Mouse (Mus musculus) neural tube, embryonic 11.5 days (tissue): ENCODE measurements around the gene Art5. TPM values are rescaled to one million over a fixed set of nuclear protein-coding genes. Genes with fewer than 3 reads are reported as not detected.
"Not testable (repeated sequence)": the region's sequence is repeated elsewhere in the genome, so short reads cannot be mapped to it uniquely, and the experiment has no call there.

Experiments used
- ATAC-seq: fragments of 200-750 bp; cut with Nextera tagmentation; 2 replicates; pipeline ENCODE4 v1.8.0; 2017; ENCODE audit warnings: moderate number of reproducible peaks, mild to moderate bottlenecking, moderate TSS enrichment, moderate library complexity; ENCODE audit not compliant: insufficient read depth, low FRiP score, low TSS enrichment
- DNase-seq: peaks from one replicate; pipeline ENCODE4 v3.0.0-alpha.2; 2015; ENCODE audit warnings: low spot score
- H3K27ac ChIP-seq: fragments of 300-500 bp; sonication (generic); 2 replicates; pipeline ENCODE4 v1.5.1; 2014; ENCODE audit warnings: low read depth, mild to moderate bottlenecking, low read length
- H3K27me3 ChIP-seq: fragments of 300-500 bp; sonication (generic); 2 replicates; pipeline ENCODE4 v1.6.1; 2014; ENCODE audit warnings: mild to moderate bottlenecking, low read length, mixed read lengths; ENCODE audit not compliant: control insufficient read depth, insufficient read depth
- H3K36me3 ChIP-seq: fragments of 300-500 bp; sonication (generic); 2 replicates; pipeline ENCODE4 v1.6.1; 2014; ENCODE audit warnings: mild to moderate bottlenecking, low read length, moderate library complexity, mixed read lengths; ENCODE audit not compliant: control insufficient read depth, insufficient read depth
- H3K4me1 ChIP-seq: fragments of 300-500 bp; sonication (generic); 2 replicates; pipeline ENCODE4 v1.6.1; 2014; ENCODE audit warnings: low read length, mixed read lengths; ENCODE audit not compliant: control insufficient read depth, insufficient read depth
- H3K4me2 ChIP-seq: fragments of 300-500 bp; sonication (generic); 2 replicates; pipeline ENCODE4 v1.6.1; 2014; ENCODE audit warnings: low read depth, mild to moderate bottlenecking, moderate library complexity
- H3K4me3 ChIP-seq: fragments of 300-500 bp; sonication (generic); 2 replicates; pipeline ENCODE4 v1.5.1; 2014; ENCODE audit warnings: low read depth, low read length
- H3K9ac ChIP-seq: fragments of 300-500 bp; sonication (generic); 2 replicates; pipeline ENCODE4 v1.6.1; 2014; ENCODE audit warnings: mild to moderate bottlenecking, low read length
- H3K9me3 ChIP-seq: fragments of 300-500 bp; sonication (generic); 2 replicates; pipeline ENCODE4 v1.6.1; 2016; ENCODE audit warnings: low read length; ENCODE audit not compliant: control insufficient read depth
- WGBS: fragments of 180-500 bp; shearing (Covaris S2); extraction: QIAGEN DNeasy Blood & Tissue Kit; methylation state at CpG from one replicate; pipeline ENCODE4 v1.1.7; 2014; 5-methylcytosine and 5-hydroxymethylcytosine counted together
- polyA plus RNA-seq: library from polyadenylated mRNA; unstranded; fragments of >200 nt; fragmentation: Nextera tagmentation; extraction: Ambion mirVana; gene quantifications from 2 replicates; pipeline ENCODE4 v1.2.1, GENCODE M21; 2014

The Art5 gene
- polyA plus RNA-seq, 1 experiment from 2014 or later, result 3.8 TPM

DNA sequence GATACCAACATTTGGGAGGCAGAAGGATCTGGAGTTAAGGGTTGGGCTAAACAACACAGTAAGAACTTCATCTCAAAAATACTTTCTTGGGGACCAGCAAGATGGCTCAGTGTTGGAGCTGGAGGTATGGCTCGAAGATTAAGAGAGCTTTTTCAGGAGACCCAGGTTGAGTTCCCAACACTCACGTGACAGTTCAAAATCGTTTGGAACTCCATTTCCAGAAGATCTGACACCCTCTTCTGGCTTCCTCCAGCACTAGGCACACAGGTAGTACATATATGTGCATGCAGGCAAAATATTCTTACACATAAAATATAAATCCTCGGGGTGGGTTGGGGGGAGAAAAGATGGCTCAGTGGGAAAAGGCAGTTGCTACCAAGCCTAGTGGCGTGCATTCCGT is 42.9 kb downstream of the Art5 start:
- no peaks in the 10 kb centered on the region for H3K36me3 ChIP-seq
- H3K4me3 ChIP-seq, result peak overlapping the region; percentile 74
- peak overlapping the region; percentile 69 for H3K9ac ChIP-seq
- 83% methylated on average over 6 of the region's 6 CpGs for WGBS
- peaks cover 6% of the 10 kb centered on the region for H3K4me1 ChIP-seq
- no peak overlapping the region for H3K27ac ChIP-seq
- H3K9me3 ChIP-seq, result no peaks in the 10 kb centered on the region
- ATAC-seq (no peak), DNase-seq (no peak)
- H3K27me3 ChIP-seq, result no peaks in the 10 kb centered on the region
- peak overlapping the region; percentile 65 for H3K4me2 ChIP-seq

DNA sequence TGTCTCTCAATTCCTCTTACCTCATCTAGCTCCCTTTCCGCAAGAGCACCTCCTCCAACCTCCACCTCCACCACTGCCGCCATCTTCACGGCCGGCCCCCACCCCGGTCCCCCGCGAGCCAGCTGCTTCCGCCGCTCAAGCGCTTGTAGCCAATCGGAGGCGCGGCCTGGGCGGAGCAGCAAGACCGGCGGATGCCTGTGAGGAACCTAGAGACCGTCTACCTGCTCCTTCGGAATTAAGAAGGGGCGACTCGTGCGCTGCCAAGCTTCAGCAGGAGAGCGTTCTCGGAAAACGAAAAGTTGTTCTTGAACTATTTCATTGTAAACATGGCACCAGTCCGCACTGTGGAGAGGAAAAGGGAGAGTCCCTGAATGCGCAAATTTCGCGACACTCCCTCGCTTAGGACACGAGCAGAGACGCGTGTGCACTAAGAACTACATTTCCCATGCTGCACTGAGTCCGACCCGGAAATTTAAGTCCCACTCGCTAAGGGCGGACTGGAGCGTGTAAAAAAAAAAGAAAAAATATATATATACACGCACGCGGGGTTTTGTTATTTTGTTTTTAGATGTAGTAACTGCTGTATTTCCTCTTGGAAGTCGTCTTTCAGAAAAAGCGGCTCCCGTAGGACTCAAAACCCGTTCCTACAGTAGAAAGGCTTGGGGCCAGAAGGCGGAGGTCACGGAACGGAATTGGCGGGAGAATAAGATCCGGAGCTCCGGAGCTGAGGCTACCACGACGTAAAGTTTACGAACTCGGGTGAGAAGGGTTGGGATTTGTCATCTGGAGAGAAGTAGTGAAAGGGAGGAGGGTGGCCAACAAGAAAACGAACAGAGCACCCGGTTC is 44.0 kb downstream of the Art5 start, which contains the start of the genes Rnf121, Xndc1 and Xntrpc:
TSS of gene Rnf121 (minus strand) at position 424 of the 846 bp plus-strand sequence.
TSS of gene Xndc1 (plus strand) at position 466 of the 846 bp plus-strand sequence.
TSS of gene Xntrpc (plus strand) at position 668 of the 846 bp plus-strand sequence.
- ATAC-seq (peak; percentile 99), DNase-seq (peak; percentile 94)
- H3K27me3 ChIP-seq, result no peaks in the 10 kb centered on the region
- WGBS, result 0% methylated on average over 56 of the region's 56 CpGs
- peak within 1 kb of the TSS; percentile 65 for H3K4me2 ChIP-seq
- peak within 1 kb of the TSS; percentile 74 for H3K4me3 ChIP-seq
- no peaks in the 10 kb centered on the region for H3K9me3 ChIP-seq
- 0 out of 2 replicates have a peak within 1 kb of the TSS, but pooled peaks have one; percentile 23 for H3K27ac ChIP-seq
- H3K4me1 ChIP-seq, result peaks cover 6% of the 10 kb centered on the region
- H3K9ac ChIP-seq, result peak within 1 kb of the TSS; percentile 69
- no peaks in the 10 kb centered on the region for H3K36me3 ChIP-seq

DNA sequence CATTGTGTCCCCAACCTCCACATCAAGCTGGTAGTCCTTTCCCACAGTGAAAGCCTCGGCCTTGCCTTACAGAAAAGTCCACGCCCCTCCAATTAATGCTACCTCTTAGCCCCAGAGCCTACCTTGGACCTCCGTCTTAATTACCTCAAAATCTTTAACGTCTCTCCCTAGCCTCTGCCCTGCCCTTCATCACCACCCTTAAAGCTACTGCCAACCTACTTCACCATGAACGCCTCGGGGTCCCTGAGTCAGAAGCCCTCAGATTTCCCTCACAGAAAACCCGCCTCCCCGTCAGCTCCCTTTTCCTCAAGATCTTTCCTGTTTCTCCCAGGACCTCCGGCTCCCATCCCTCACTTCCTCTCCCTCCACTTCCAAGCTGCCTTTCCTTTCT is 44.6 kb downstream of the Art5 start:
- Histone ChIP-seq H3K4me3 (peak overlapping the region; percentile 74), H3K27me3 (no peaks in the 10 kb centered on the region), H3K4me2 (peak overlapping the region; percentile 65), H3K36me3 (no peaks in the 10 kb centered on the region), H3K9me3 (no peaks in the 10 kb centered on the region), H3K27ac (no peak overlapping the region), H3K9ac (peak overlapping the region; percentile 69), H3K4me1 (peaks cover 6% of the 10 kb centered on the region)
- under 1% methylated on average over 9 of the region's 9 CpGs for WGBS
- ATAC-seq (peak; percentile 43), DNase-seq (no peak)

DNA sequence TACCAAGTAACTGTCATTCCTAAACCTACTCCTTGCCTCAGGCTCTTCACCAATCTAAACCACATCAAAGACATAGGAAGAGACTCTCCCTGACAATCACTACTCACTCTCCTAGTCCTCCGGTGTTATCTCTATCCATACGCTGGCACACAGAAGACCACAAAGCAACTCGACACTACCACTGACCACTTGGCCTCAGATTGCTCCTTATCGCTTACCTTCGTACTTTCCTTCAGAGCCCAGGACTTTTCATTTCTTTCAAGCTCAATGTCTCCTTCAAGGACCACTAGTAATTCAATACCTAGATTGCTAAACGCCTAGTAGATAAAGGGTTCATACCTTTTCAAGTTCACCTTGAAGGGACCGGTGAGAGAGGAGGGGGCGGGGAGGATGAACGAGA is 45.4 kb downstream of the Art5 start:
- ATAC-seq (no peak), DNase-seq (no peak)
- Histone ChIP-seq H3K4me2 (peak overlapping the region; percentile 65), H3K4me1 (peaks cover 6% of the 10 kb centered on the region), H3K9ac (no peak overlapping the region), H3K36me3 (no peaks in the 10 kb centered on the region), H3K27ac (no peak overlapping the region), H3K27me3 (no peaks in the 10 kb centered on the region), H3K9me3 (no peaks in the 10 kb centered on the region), H3K4me3 (peak overlapping the region; percentile 74; the same call in 1 of the 2 replicates)
- 92% methylated on average over 9 of the region's 9 CpGs for WGBS

DNA sequence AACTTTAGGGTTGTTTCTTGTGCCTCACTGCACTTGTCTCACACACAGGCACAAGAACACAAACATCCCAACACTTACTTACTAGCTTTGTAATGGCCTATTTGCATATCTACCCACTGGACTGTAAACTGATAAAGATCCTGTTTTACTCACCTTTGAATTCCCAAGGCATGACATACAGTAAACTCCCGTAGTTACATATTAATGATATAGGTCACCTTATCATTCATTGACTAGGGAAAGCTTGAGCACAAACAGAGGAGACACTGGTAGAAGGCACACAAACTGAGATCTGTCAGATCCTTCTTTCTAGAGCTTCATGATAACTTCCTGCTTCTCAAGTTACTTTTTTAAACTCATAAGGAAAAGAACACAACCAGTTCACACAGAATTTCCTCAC is 47.1 kb downstream of the Art5 start:
- Histone ChIP-seq H3K27me3 (no peaks in the 10 kb centered on the region), H3K36me3 (no peaks in the 10 kb centered on the region), H3K4me1 (peaks cover 6% of the 10 kb centered on the region), H3K4me2 (no peak overlapping the region), H3K4me3 (no peak overlapping the region), H3K9me3 (no peaks in the 10 kb centered on the region), H3K27ac (no peak overlapping the region), H3K9ac (no peak overlapping the region)
- WGBS, result 98% methylated on average over 1 of the region's 1 CpGs
- ATAC-seq (no peak), DNase-seq (no peak)

DNA sequence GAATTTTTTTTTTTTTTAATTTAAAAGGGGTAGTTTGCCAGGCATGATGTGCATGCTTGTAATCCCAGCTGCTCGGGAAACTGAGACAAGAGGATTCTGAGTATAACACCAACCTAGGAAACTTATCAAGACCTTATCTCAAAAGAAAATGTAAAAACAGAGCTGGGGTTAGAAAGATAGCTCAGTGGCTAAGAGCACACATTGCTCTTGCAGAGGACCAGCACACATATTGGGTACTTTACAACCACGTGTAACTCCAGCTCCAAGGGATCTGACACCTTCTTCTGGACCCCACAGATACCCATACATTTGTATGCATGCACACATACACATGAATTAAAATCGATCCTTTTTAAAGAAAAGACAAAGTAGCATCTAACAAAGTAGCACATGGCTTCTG is 47.9 kb downstream of the Art5 start:
- Histone ChIP-seq H3K4me2 (no peak overlapping the region), H3K9me3 (no peaks in the 10 kb centered on the region), H3K4me1 (peaks cover 6% of the 10 kb centered on the region), H3K27ac (no peak overlapping the region), H3K4me3 (no peak overlapping the region), H3K27me3 (no peaks in the 10 kb centered on the region), H3K9ac (no peak overlapping the region), H3K36me3 (no peaks in the 10 kb centered on the region)
- 92% methylated on average over 3 of the region's 3 CpGs for WGBS
- ATAC-seq (no peak), DNase-seq (no peak)

DNA sequence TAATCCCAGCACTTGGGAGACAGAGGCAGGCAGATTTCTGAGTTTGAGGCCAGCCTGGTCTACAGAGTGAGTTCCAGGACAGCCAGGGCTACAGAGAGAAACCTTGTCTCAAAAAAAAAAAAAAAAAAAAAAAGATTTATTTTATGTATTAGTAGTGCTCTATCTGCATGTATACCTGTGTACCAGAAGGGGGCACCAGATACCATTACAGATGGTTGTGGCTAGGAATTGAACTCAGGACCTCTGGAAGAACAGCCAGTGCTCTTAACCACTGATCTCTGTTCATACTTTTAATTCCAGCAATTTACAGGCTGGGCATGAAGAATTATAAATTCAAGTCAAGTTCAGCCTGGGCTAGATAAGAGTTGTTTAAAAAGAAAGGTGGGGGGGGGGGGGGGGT is 60.8 kb downstream of the Art5 start:
- H3K36me3 ChIP-seq, ATAC-seq, H3K27ac ChIP-seq, H3K4me2 ChIP-seq, H3K9ac ChIP-seq, H3K27me3 ChIP-seq, DNase-seq, H3K4me3 ChIP-seq, H3K9me3 ChIP-seq, H3K4me1 ChIP-seq: not testable (repeated sequence)
